Mouse (Mus musculus) olfactory bulb, adult 2 months (tissue): ENCODE results near the gene Kctd10.

Experiments used
- CTCF ChIP-seq: fragments of 200-500 bp; IDR thresholded peaks from 2 replicates; pipeline ENCODE4 v1.5.1; 2012; ENCODE audit warnings: low read depth, mild to moderate bottlenecking, low read length, moderate library complexity; ENCODE audit not compliant: insufficient read depth
- POLR2A ChIP-seq: fragments of 200-500 bp; IDR thresholded peaks from 2 replicates; pipeline ENCODE4 v1.6.1; 2012; ENCODE audit warnings: mild to moderate bottlenecking, low read depth, low read length, moderate library complexity; ENCODE audit not compliant: insufficient read depth

GRCm38 (mm10) chr5:114415606-114416005 is 35.3 kb upstream of the Kctd10 start:
- no peak for TF ChIP-seq POLR2A
- no peak for TF ChIP-seq CTCF
